Mouse (Mus musculus): ENCODE data around the gene Arl4a. TPM values are rescaled to one million over a fixed set of nuclear protein-coding genes. Genes with fewer than 3 reads are reported as not detected.

The Arl4a gene
- polyA plus RNA-seq, 2 experiments = 27.8 to 77.8 TPM

GRCm38 (mm10) chr12:40023014-40023642 lies 14.7 kb downstream of the Arl4a start:
- no peaks in the 10 kb centered on the region for H3K27me3 ChIP-seq (ENCODE audit: control insufficient read depth, insufficient read depth, low read length)
- no peak for ATAC-seq (ENCODE audit: low FRiP score, low read depth)
- H3K4me1 ChIP-seq (ENCODE audit: control insufficient read depth, insufficient read depth, low read length) = no peaks in the 10 kb centered on the region
- no peak for DNase-seq (ENCODE audit: low spot score)
- no peak overlapping the region for H3K27ac ChIP-seq (replicated peaks; ENCODE audit: low read depth, low read length)
- no peak overlapping the region for H3K4me2 ChIP-seq (replicated peaks; ENCODE audit: low read depth, low read length, severe bottlenecking)
- TF ChIP-seq POLR2A (IDR thresholded peaks at IDR 0.05; ENCODE audit: borderline replicate concordance, extremely low read depth, insufficient read depth, insufficient read length) = no peak
- no peak overlapping the region for H3K4me3 ChIP-seq (replicated peaks; ENCODE audit: low read length)
- 76% methylated on average over 3 of the region's 3 CpGs for WGBS
- H3K9ac ChIP-seq (ENCODE audit: low read depth, low read length, severe bottlenecking) = no peak overlapping the region
- no peaks in the 10 kb centered on the region for H3K9me3 ChIP-seq (ENCODE audit: control insufficient read depth, low read length)
- H3K36me3 ChIP-seq (ENCODE audit: control insufficient read depth, insufficient read depth, low read length) = no peaks in the 10 kb centered on the region

- H3K27ac ChIP-seq (replicated peaks; ENCODE audit: low read depth, low read length) = no peak overlapping the region
- H3K9ac ChIP-seq (ENCODE audit: low read depth, low read length, severe bottlenecking) = no peak overlapping the region
- H3K4me3 ChIP-seq (replicated peaks; ENCODE audit: low read length) = no peak overlapping the region
- ATAC-seq (ENCODE audit: low FRiP score, low read depth) = no peak
- DNase-seq (ENCODE audit: low spot score) = no peak
- TF ChIP-seq POLR2A (IDR thresholded peaks at IDR 0.05; ENCODE audit: borderline replicate concordance, extremely low read depth, insufficient read depth, insufficient read length) = no peak
- no peaks in the 10 kb centered on the region for H3K36me3 ChIP-seq (ENCODE audit: control insufficient read depth, insufficient read depth, low read length)
- H3K27me3 ChIP-seq (ENCODE audit: control insufficient read depth, insufficient read depth, low read length) = no peaks in the 10 kb centered on the region
- no peaks in the 10 kb centered on the region for H3K9me3 ChIP-seq (ENCODE audit: control insufficient read depth, low read length)
- no peak overlapping the region for H3K4me2 ChIP-seq (replicated peaks; ENCODE audit: low read depth, low read length, severe bottlenecking)
- H3K4me1 ChIP-seq (ENCODE audit: control insufficient read depth, insufficient read depth, low read length) = no peaks in the 10 kb centered on the region
- WGBS = 86% methylated on average over 3 of the region's 3 CpGs
Observed at GRCm38 (mm10) chr12:40022344-40022743, 15.5 kb downstream of the Arl4a start.

GRCm38 (mm10) chr12:40017955-40018505 lies 19.8 kb downstream of the Arl4a start:
- Histone ChIP-seq H3K27me3 (ENCODE audit: control insufficient read depth, insufficient read depth, low read length) (no peaks in the 10 kb centered on the region), H3K9me3 (ENCODE audit: control insufficient read depth, low read length) (no peaks in the 10 kb centered on the region), H3K9ac (ENCODE audit: low read depth, low read length, severe bottlenecking) (no peak overlapping the region), H3K27ac (replicated peaks; ENCODE audit: low read depth, low read length) (no peak overlapping the region), H3K36me3 (ENCODE audit: control insufficient read depth, insufficient read depth, low read length) (no peaks in the 10 kb centered on the region), H3K4me3 (replicated peaks; ENCODE audit: low read length) (no peak overlapping the region), H3K4me1 (ENCODE audit: control insufficient read depth, insufficient read depth, low read length) (peaks cover 5% of the 10 kb centered on the region), H3K4me2 (replicated peaks; ENCODE audit: low read depth, low read length, severe bottlenecking) (no peak overlapping the region)
- TF ChIP-seq POLR2A (IDR thresholded peaks at IDR 0.05; ENCODE audit: borderline replicate concordance, extremely low read depth, insufficient read depth, insufficient read length) = no peak
- 54% methylated on average over 6 of the region's 6 CpGs for WGBS
- DNase-seq (ENCODE audit: low spot score) (no peak), ATAC-seq (ENCODE audit: low FRiP score, low read depth) (no peak)

- peak overlapping the region; percentile 58 for H3K27ac ChIP-seq (replicated peaks; ENCODE audit: low read depth, low read length)
- DNase-seq (ENCODE audit: low spot score) (peak; percentile 67), ATAC-seq (ENCODE audit: low FRiP score, low read depth) (peak; percentile 84)
- no peaks in the 10 kb centered on the region for H3K27me3 ChIP-seq (ENCODE audit: control insufficient read depth, insufficient read depth, low read length)
- 14% methylated on average over 19 of the region's 19 CpGs for WGBS
- peak overlapping the region; percentile 37 for H3K4me3 ChIP-seq (replicated peaks; ENCODE audit: low read length)
- H3K4me1 ChIP-seq (ENCODE audit: control insufficient read depth, insufficient read depth, low read length) = peaks cover 5% of the 10 kb centered on the region
- H3K36me3 ChIP-seq (ENCODE audit: control insufficient read depth, insufficient read depth, low read length) = no peaks in the 10 kb centered on the region
- H3K4me2 ChIP-seq (replicated peaks; ENCODE audit: low read depth, low read length, severe bottlenecking) = peak overlapping the region; percentile 49
- peak overlapping the region; percentile 51 for H3K9ac ChIP-seq (ENCODE audit: low read depth, low read length, severe bottlenecking)
- no peak for TF ChIP-seq POLR2A (IDR thresholded peaks at IDR 0.05; ENCODE audit: borderline replicate concordance, extremely low read depth, insufficient read depth, insufficient read length)
- H3K9me3 ChIP-seq (ENCODE audit: control insufficient read depth, low read length) = no peaks in the 10 kb centered on the region
Observed at GRCm38 (mm10) chr12:40016648-40017460, 21.0 kb downstream of the Arl4a start.

GRCm38 (mm10) chr12:40016068-40016467 lies 21.8 kb downstream of the Arl4a start:
- Histone ChIP-seq H3K36me3 (ENCODE audit: control insufficient read depth, insufficient read depth, low read length) (no peaks in the 10 kb centered on the region), H3K27me3 (ENCODE audit: control insufficient read depth, insufficient read depth, low read length) (no peaks in the 10 kb centered on the region), H3K4me1 (ENCODE audit: control insufficient read depth, insufficient read depth, low read length) (peaks cover 5% of the 10 kb centered on the region), H3K9ac (ENCODE audit: low read depth, low read length, severe bottlenecking) (no peak overlapping the region), H3K4me3 (replicated peaks; ENCODE audit: low read length) (no peak overlapping the region), H3K27ac (replicated peaks; ENCODE audit: low read depth, low read length) (no peak overlapping the region), H3K4me2 (replicated peaks; ENCODE audit: low read depth, low read length, severe bottlenecking) (no peak overlapping the region), H3K9me3 (ENCODE audit: control insufficient read depth, low read length) (no peaks in the 10 kb centered on the region)
- no peak for TF ChIP-seq POLR2A (IDR thresholded peaks at IDR 0.05; ENCODE audit: borderline replicate concordance, extremely low read depth, insufficient read depth, insufficient read length)
- 51% methylated on average over 9 of the region's 9 CpGs for WGBS
- ATAC-seq (ENCODE audit: low FRiP score, low read depth) (no peak), DNase-seq (ENCODE audit: low spot score) (no peak)

Data from limb, embryonic 14.5 days (tissue).